Mouse (Mus musculus): ENCODE measurements around the gene Trpm1. TPM values are rescaled to one million over a fixed set of nuclear protein-coding genes. Genes with fewer than 3 reads are reported as not detected.

The Trpm1 gene
- polyA plus RNA-seq, 1 experiment, result not detected

- Histone ChIP-seq H3K27ac (replicated peaks; ENCODE audit: low read depth, low read length) (no peak overlapping the region), H3K4me1 (ENCODE audit: control insufficient read depth, insufficient read depth, insufficient read length, low read length) (no peaks in the 10 kb centered on the region), H3K4me3 (ENCODE audit: insufficient read depth, low read depth, low read length) (no peak overlapping the region)
Measured at GRCm38 (mm10) chr7:64276921-64277320, 123.3 kb downstream of the Trpm1 start.

GRCm38 (mm10) chr7:64278526-64278925 lies 124.9 kb downstream of the Trpm1 start:
- Histone ChIP-seq H3K27ac (replicated peaks; ENCODE audit: low read depth, low read length) (no peak overlapping the region), H3K4me1 (ENCODE audit: control insufficient read depth, insufficient read depth, insufficient read length, low read length) (no peaks in the 10 kb centered on the region), H3K4me3 (ENCODE audit: insufficient read depth, low read depth, low read length) (no peak overlapping the region)

- Histone ChIP-seq H3K4me1 (ENCODE audit: control insufficient read depth, insufficient read depth, insufficient read length, low read length) (no peaks in the 10 kb centered on the region), H3K4me3 (ENCODE audit: insufficient read depth, low read depth, low read length) (no peak overlapping the region), H3K27ac (replicated peaks; ENCODE audit: low read depth, low read length) (no peak overlapping the region)
Measured at GRCm38 (mm10) chr7:64279548-64279947, 125.9 kb downstream of the Trpm1 start.

- Histone ChIP-seq H3K4me3 (ENCODE audit: insufficient read depth, low read depth, low read length) (no peak overlapping the region; the same call in 1 of the 2 replicates), H3K27ac (replicated peaks; ENCODE audit: low read depth, low read length) (0 out of 2 replicates have a peak overlapping the region, but pooled peaks have one; percentile 8), H3K4me1 (ENCODE audit: control insufficient read depth, insufficient read depth, insufficient read length, low read length) (peaks cover 10% of the 10 kb centered on the region)
Measured at GRCm38 (mm10) chr7:64286566-64286965, 132.9 kb downstream of the Trpm1 start.

GRCm38 (mm10) chr7:64287414-64288091 lies 133.9 kb downstream of the Trpm1 start, which contains the start of gene Mtmr10:
Gene Mtmr10, plus strand, starts transcription at chr7:64287653.
- Histone ChIP-seq H3K4me3 (ENCODE audit: insufficient read depth, low read depth, low read length) (peak within 1 kb of the TSS; percentile 79), H3K4me1 (ENCODE audit: control insufficient read depth, insufficient read depth, insufficient read length, low read length) (peaks cover 13% of the 10 kb centered on the region), H3K27ac (replicated peaks; ENCODE audit: low read depth, low read length) (peak within 1 kb of the TSS; percentile 88)

- Histone ChIP-seq H3K4me3 (ENCODE audit: insufficient read depth, low read depth, low read length) (0 out of 2 replicates have a peak overlapping the region, but pooled peaks have one; percentile 23), H3K4me1 (ENCODE audit: control insufficient read depth, insufficient read depth, insufficient read length, low read length) (peaks cover 13% of the 10 kb centered on the region), H3K27ac (replicated peaks; ENCODE audit: low read depth, low read length) (0 out of 2 replicates have a peak overlapping the region, but pooled peaks have one; percentile 19)
Measured at GRCm38 (mm10) chr7:64289416-64289815, 135.8 kb downstream of the Trpm1 start.

- peak overlapping the region; percentile 74 for H3K27ac ChIP-seq (replicated peaks; ENCODE audit: low read depth, low read length)
- H3K4me1 ChIP-seq (ENCODE audit: control insufficient read depth, insufficient read depth, insufficient read length, low read length), result peaks cover 13% of the 10 kb centered on the region
- H3K4me3 ChIP-seq (ENCODE audit: insufficient read depth, low read depth, low read length), result peak overlapping the region; percentile 14; the same call in 1 of the 2 replicates
Measured at GRCm38 (mm10) chr7:64290431-64290830, 136.8 kb downstream of the Trpm1 start.

GRCm38 (mm10) chr7:64291722-64292121 lies 138.1 kb downstream of the Trpm1 start:
- Histone ChIP-seq H3K4me1 (ENCODE audit: control insufficient read depth, insufficient read depth, insufficient read length, low read length) (peaks cover 14% of the 10 kb centered on the region), H3K4me3 (ENCODE audit: insufficient read depth, low read depth, low read length) (no peak overlapping the region), H3K27ac (replicated peaks; ENCODE audit: low read depth, low read length) (no peak overlapping the region)

- peaks cover 5% of the 10 kb centered on the region for H3K4me1 ChIP-seq (ENCODE audit: control insufficient read depth, insufficient read depth, insufficient read length, low read length)
- no peak overlapping the region for H3K27ac ChIP-seq (replicated peaks; ENCODE audit: low read depth, low read length)
- H3K4me3 ChIP-seq (ENCODE audit: insufficient read depth, low read depth, low read length), result no peak overlapping the region
Measured at GRCm38 (mm10) chr7:64296286-64297010, 142.8 kb downstream of the Trpm1 start.

- H3K27ac ChIP-seq (replicated peaks; ENCODE audit: low read depth, low read length), result no peak overlapping the region
- no peak overlapping the region for H3K4me3 ChIP-seq (ENCODE audit: insufficient read depth, low read depth, low read length)
- no peaks in the 10 kb centered on the region for H3K4me1 ChIP-seq (ENCODE audit: control insufficient read depth, insufficient read depth, insufficient read length, low read length)
Measured at GRCm38 (mm10) chr7:64310241-64310640, 156.6 kb downstream of the Trpm1 start.

GRCm38 (mm10) chr7:64310756-64311155 lies 157.1 kb downstream of the Trpm1 start:
- Histone ChIP-seq H3K4me1 (ENCODE audit: control insufficient read depth, insufficient read depth, insufficient read length, low read length) (no peaks in the 10 kb centered on the region), H3K4me3 (ENCODE audit: insufficient read depth, low read depth, low read length) (no peak overlapping the region), H3K27ac (replicated peaks; ENCODE audit: low read depth, low read length) (no peak overlapping the region)

- Histone ChIP-seq H3K4me1 (ENCODE audit: control insufficient read depth, insufficient read depth, insufficient read length, low read length) (no peaks in the 10 kb centered on the region), H3K4me3 (ENCODE audit: insufficient read depth, low read depth, low read length) (no peak overlapping the region), H3K27ac (replicated peaks; ENCODE audit: low read depth, low read length) (no peak overlapping the region)
Measured at GRCm38 (mm10) chr7:64312811-64313210, 159.2 kb downstream of the Trpm1 start.

Other genes starting within 250 kb of the Trpm1 start
- not detected in 2 replicates for gene E030018B13Rik, start 237.0 kb upstream of the Trpm1 start, polyA plus RNA-seq (2012; ENCODE audit: insufficient read depth, insufficient read length, missing spikeins)
- 13.6 and 24.0 TPM in 2 replicates for gene Klf13, start 214.9 kb upstream of the Trpm1 start, polyA plus RNA-seq (2012; ENCODE audit: insufficient read depth, insufficient read length, missing spikeins)
- gene Mtmr10, start 133.8 kb downstream of the Trpm1 start, polyA plus RNA-seq (2012; ENCODE audit: insufficient read depth, insufficient read length, missing spikeins), result 9.7 and 11.6 TPM in 2 replicates
- gene Fan1, start 220.3 kb downstream of the Trpm1 start, polyA plus RNA-seq (2012; ENCODE audit: insufficient read depth, insufficient read length, missing spikeins), result 2.3 and 3.0 TPM in 2 replicates
- 16.9 and 19.6 TPM in 2 replicates for gene Mphosph10, start 238.4 kb downstream of the Trpm1 start, polyA plus RNA-seq (2012; ENCODE audit: insufficient read depth, insufficient read length, missing spikeins)
- gene Mcee, start 238.8 kb downstream of the Trpm1 start, polyA plus RNA-seq (2012; ENCODE audit: insufficient read depth, insufficient read length, missing spikeins), result 415 and 427 TPM in 2 replicates

All from brown adipose tissue, adult 24 weeks (tissue).